Mouse (Mus musculus) thymus, adult 2 months (tissue): ENCODE measurements around the gene Nelfe.

Experiments used
- CTCF ChIP-seq: fragments of 200-500 bp; IDR thresholded peaks from 2 replicates; pipeline ENCODE4 v1.5.1; 2012; ENCODE audit warnings: mild to moderate bottlenecking, control low read depth, low read length, moderate library complexity, borderline replicate concordance; ENCODE audit not compliant: control insufficient read depth, poor library complexity, insufficient read depth; ENCODE audit errors: extremely low read depth
- POLR2A ChIP-seq: fragments of 200-500 bp; IDR thresholded peaks from 2 replicates; pipeline ENCODE4 v1.6.1; 2012; ENCODE audit warnings: mild to moderate bottlenecking, low read length, control low read depth, moderate library complexity; ENCODE audit not compliant: control insufficient read depth, poor library complexity, insufficient read depth; ENCODE audit errors: extremely low read depth

GRCm38 (mm10) chr17:34894074-34894597 is 43.9 kb downstream of the Nelfe start:
- TF ChIP-seq CTCF: 0 out of 2 replicates have a peak, but pooled peaks have one; percentile 27
- TF ChIP-seq POLR2A: peak; percentile 55
